Mouse (Mus musculus): ENCODE measurements around the gene Endog.
A peak's percentile ranks its signal among the peaks of the same experiment; 100 is the strongest.

Endog gene

DNA sequence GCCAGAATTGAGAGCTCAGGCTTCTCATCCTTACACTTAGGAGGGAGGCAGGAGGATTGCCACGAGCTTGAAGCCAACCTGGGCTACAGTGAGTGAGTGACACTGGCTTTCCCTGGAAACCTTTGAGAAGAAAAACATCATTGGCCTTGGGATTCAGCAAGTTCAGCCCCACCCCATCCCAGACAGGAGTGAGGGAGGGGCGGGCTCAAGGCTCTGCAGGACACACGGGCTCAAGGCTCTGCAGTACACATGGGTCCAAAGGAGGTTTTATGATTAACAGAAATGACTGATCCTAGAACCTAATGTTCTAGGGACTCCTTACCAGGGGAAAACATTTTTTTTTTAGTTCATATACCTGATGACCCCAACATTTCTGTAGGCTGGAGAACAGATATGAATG, 12.4 kb downstream of the Endog start:
- DNase-seq (ENCODE audit: low read depth, low spot score), result no peak
- Histone ChIP-seq H3K27me3 (ENCODE audit: control insufficient read depth, insufficient read depth, low read length, poor library complexity, severe bottlenecking) (no peaks in the 10 kb centered on the region), H3K36me3 (ENCODE audit: control insufficient read depth, insufficient read depth, low read length, poor library complexity, severe bottlenecking) (no peaks in the 10 kb centered on the region)

DNA sequence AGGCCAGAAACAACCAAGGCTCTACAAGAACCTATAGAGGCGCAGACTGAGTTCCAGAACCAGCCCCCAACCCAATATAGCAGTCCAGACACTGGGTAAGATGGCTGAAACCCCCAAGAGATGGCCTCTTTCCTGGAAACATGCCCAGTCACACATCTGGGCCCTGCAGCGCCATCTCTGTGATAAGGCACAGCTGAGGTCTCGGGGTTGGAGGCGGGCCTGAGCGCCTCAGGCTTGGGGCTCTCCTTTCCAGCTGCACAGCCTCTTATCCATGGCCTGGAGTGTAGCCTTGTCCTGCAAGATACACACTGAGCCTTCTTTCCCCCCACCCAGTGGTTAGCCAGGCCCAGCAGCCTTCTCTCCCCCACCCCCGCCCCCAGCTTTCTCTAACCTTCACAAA, 14.0 kb downstream of the Endog start:
- no peak for DNase-seq (ENCODE audit: low read depth, low spot score)
- no peaks in the 10 kb centered on the region for H3K36me3 ChIP-seq (ENCODE audit: control insufficient read depth, insufficient read depth, low read length, poor library complexity, severe bottlenecking)
- H3K27me3 ChIP-seq (ENCODE audit: control insufficient read depth, insufficient read depth, low read length, poor library complexity, severe bottlenecking), result no peaks in the 10 kb centered on the region

DNA sequence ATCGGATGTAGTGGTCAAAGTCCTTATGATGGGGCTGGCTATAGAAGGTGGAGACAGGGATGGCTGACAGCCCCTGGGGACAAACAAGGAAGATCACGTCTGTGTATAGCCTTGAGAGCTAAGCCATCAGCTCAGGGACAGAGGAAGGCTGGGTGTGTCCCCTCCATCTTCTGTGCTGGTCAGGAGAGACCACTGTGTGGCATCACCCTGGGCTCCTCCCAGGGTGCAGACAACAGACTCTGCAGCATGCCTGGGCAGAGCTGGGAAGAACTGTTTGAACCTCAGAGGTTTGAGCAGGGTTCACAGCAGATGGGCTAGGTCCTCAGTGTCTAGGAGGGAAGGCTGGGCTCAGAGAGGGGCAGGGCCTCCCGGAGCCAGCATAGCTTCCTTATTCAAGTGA, 14.4 kb downstream of the Endog start:
- Histone ChIP-seq H3K36me3 (ENCODE audit: control insufficient read depth, insufficient read depth, low read length, poor library complexity, severe bottlenecking) (no peaks in the 10 kb centered on the region), H3K27me3 (ENCODE audit: control insufficient read depth, insufficient read depth, low read length, poor library complexity, severe bottlenecking) (no peaks in the 10 kb centered on the region)
- DNase-seq (ENCODE audit: low read depth, low spot score), result no peak

DNA sequence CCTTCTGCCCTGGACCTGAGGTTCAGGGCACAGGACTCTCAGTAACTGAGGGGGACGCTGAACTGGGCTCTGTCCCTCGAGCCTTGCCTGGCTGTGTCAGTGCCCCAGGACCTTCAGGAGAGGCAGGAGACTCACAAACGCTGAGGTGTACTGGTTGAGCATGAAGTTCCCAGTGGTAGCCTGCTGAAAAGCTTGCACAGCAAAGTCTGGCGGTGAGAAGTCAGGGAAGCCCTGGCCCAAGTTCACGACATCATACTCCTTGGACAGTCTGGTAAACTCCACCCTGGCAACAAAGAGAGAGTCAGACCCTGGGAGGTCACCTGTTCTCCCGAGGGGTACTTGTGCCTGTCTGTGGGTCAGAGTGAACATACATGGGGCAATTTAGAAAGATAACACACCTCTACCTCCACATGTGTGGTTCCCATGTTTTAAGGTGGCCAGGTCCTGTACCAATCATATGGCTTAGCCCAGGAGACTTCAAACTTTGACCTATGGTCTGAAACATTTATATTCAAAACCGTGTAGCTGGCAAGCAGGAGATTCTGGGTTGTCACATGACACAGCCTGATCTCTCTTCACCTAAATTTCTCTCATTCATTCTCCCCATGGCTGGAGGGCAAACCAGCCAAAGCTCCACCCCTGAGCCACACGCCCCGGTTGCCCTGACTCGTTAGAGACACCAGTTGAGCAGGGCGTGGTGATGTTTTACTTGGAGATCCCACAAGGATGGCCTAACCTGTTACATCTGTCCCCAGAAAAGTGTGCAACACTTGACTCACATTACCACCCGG, 20.7 kb downstream of the Endog start:
- no peaks in the 10 kb centered on the region for H3K27me3 ChIP-seq (ENCODE audit: control insufficient read depth, insufficient read depth, low read length, poor library complexity, severe bottlenecking)
- H3K36me3 ChIP-seq (ENCODE audit: control insufficient read depth, insufficient read depth, low read length, poor library complexity, severe bottlenecking), result no peaks in the 10 kb centered on the region
- no peak for DNase-seq (ENCODE audit: low read depth, low spot score)

DNA sequence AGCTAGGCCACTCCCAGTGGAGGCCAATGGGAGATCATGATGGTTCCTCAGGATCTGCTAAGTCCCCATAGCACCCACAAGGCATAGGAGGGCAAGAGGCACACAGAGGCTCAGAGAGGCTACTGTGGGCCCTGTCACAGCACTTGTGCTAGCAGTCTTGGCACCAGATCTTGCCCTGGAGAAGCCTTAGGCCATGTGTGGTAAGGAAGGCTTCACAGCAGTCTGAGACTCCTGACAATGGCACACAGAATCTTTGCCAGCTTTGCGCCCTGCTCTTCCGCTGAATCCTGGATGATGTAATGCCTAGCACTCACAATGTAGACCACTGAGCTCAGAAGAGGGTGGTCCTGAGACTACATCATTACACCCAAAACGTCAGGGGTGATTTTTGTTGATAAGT, 23.4 kb downstream of the Endog start:
- DNase-seq (ENCODE audit: low read depth, low spot score), result no peak
- Histone ChIP-seq H3K36me3 (ENCODE audit: control insufficient read depth, insufficient read depth, low read length, poor library complexity, severe bottlenecking) (no peaks in the 10 kb centered on the region), H3K27me3 (ENCODE audit: control insufficient read depth, insufficient read depth, low read length, poor library complexity, severe bottlenecking) (no peaks in the 10 kb centered on the region)

DNA sequence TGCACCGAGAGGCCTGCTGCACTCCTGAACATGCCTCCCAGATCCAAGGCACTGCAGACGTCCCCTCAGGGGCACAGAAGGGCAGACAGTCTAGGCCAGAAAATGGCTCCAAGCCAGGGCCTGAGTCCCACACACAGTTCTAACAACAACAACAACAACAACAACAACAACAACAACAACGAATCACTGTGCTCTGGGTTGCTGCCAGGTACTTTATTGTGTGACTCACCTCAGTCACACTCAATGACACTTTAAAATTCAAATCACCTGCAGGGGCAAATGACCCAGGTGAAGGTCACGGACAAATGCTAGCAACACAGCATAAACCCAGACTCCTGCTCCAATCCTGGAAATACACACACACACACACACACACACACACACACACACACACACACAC, 26.7 kb downstream of the Endog start:
- Histone ChIP-seq H3K36me3 (ENCODE audit: control insufficient read depth, insufficient read depth, low read length, poor library complexity, severe bottlenecking) (no peaks in the 10 kb centered on the region), H3K27me3 (ENCODE audit: control insufficient read depth, insufficient read depth, low read length, poor library complexity, severe bottlenecking) (no peaks in the 10 kb centered on the region)
- DNase-seq (ENCODE audit: low read depth, low spot score), result no peak

DNA sequence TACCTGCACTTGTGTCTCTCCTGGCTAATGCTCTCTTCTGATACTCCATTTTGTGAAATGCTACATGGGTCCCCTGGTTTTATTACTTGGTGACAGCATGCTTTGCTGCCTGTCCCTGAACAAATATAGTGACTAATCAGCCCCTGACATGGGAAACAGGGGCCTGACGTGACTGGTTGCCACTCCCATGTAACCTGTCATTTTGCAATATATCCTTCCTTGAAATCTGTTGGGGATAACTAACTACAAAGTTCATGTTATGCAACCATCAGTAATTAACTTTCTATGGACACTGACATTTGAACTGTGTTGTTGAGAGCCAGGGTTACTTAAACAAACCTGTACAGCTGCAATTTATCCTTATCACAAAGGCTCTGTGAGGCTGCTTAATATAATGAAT, 28.7 kb downstream of the Endog start:
- H3K36me3 ChIP-seq (ENCODE audit: control insufficient read depth, insufficient read depth, low read length, poor library complexity, severe bottlenecking), result no peaks in the 10 kb centered on the region
- DNase-seq (ENCODE audit: low read depth, low spot score), result no peak
- H3K27me3 ChIP-seq (ENCODE audit: control insufficient read depth, insufficient read depth, low read length, poor library complexity, severe bottlenecking), result no peaks in the 10 kb centered on the region

DNA sequence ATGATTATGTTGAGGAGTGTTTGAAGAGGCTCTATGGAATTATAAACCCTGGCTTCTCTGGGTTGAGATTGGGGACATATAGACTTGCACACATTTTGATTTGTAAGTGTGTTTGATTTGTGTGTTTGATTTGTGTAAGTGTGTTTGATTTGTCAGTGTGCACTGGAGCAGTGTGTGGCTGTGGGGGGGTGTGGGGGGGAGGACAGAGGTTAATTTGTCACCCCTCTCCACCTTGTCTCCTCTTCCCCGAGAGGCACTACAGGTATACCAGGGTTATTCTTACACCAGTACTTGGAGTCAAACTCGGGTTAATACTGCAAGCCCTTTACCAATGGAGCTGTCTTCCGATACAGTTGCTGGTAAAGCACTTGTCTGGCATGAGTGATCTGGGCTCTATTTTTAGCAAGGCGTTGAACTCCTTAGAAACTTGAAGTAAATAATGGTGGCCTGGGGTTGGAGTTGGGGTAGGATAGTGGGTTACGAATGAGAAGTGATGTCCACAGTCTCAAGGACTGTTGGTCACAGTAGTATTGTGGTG, 29.2 kb downstream of the Endog start:
- DNase-seq (ENCODE audit: low read depth, low spot score), result no peak
- Histone ChIP-seq H3K27me3 (ENCODE audit: control insufficient read depth, insufficient read depth, low read length, poor library complexity, severe bottlenecking) (no peaks in the 10 kb centered on the region), H3K36me3 (ENCODE audit: control insufficient read depth, insufficient read depth, low read length, poor library complexity, severe bottlenecking) (no peaks in the 10 kb centered on the region)

DNA sequence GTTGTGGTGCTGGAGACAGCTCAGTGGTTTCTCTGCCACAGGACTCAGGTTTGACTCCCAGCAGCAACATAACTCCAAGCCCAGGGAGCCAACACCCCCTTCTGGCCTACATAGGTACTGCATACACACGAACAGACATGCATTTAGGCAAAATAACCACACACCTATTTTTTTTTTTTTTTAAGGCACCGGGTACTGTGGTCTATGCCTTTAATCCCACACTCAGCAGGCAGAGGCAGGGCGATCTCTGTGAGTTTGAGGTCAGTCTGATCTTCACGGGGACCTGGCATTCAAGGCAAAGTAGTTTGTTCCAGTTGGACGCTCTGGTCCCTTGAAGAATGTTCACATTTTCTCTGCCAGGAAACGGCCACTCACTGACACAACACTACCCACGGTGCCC, 32.1 kb downstream of the Endog start:
- H3K36me3 ChIP-seq (ENCODE audit: control insufficient read depth, insufficient read depth, low read length, poor library complexity, severe bottlenecking), result no peaks in the 10 kb centered on the region
- H3K27me3 ChIP-seq (ENCODE audit: control insufficient read depth, insufficient read depth, low read length, poor library complexity, severe bottlenecking), result no peaks in the 10 kb centered on the region
- peak; percentile 73 for DNase-seq (ENCODE audit: low read depth, low spot score)

DNA sequence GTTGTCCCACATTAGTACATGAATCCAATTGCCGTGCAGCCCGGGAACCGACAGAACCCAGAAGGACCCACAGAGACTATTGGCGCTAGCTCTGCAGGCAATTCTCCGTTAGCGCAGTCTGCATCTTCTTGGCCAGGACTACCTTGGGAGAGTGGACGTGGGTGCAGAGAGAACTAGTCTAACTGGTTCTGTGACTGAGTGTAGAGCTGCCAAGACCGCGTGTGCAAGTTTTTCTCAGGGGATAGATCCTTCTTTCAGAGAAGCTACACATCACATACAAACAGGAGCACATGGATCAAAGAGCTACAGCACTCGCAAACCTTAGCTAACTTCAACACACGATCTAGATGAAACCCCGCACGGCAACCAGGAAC, 33.9 kb downstream of the Endog start:
- Histone ChIP-seq H3K27me3 (ENCODE audit: control insufficient read depth, insufficient read depth, low read length, poor library complexity, severe bottlenecking) (no peaks in the 10 kb centered on the region), H3K36me3 (ENCODE audit: control insufficient read depth, insufficient read depth, low read length, poor library complexity, severe bottlenecking) (no peaks in the 10 kb centered on the region)
- DNase-seq (ENCODE audit: low read depth, low spot score), result no peak

DNA sequence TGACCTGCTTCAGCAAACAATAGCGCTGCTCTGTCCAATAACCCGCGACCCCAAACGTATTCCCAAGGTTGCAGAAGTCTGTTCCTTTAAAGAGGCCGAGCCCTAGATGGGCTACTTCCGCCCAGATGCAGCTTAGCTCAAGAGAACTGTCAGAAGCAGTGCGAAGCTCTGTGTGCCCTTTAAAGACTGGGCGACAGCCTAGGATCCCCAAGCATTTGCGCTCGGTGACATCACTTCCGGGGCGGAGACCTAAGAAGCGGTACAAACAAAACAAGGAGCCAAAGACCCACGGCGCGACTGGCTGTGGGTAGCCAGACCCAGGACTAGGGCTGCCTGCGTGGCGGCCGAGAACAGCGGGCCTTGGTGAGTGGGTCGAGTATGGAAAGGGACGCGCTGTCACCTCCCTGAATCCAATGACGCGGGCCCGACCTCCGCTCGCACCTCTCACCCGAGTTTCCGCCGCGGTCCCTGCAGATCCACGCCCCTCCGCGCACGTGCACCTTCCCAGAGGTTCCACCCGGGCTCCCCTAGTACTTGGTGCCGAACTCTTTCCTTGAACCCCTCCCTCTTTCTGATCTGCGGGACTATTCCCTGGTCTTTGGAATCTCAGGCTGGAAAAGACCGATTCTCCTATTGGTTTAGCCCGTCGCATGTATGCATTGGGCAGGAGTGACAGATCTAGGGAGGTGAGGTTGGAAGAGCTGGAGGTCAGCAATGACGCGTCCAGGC, 34.5 kb downstream of the Endog start, which contains the start of gene Kyat1:
Kyat1 (minus strand) TSS at position 219 of the 729 bp plus-strand sequence.
- Histone ChIP-seq H3K27me3 (ENCODE audit: control insufficient read depth, insufficient read depth, low read length, poor library complexity, severe bottlenecking) (no peaks in the 10 kb centered on the region), H3K36me3 (ENCODE audit: control insufficient read depth, insufficient read depth, low read length, poor library complexity, severe bottlenecking) (no peaks in the 10 kb centered on the region)
- peak; percentile 97 for DNase-seq (ENCODE audit: low read depth, low spot score)

DNA sequence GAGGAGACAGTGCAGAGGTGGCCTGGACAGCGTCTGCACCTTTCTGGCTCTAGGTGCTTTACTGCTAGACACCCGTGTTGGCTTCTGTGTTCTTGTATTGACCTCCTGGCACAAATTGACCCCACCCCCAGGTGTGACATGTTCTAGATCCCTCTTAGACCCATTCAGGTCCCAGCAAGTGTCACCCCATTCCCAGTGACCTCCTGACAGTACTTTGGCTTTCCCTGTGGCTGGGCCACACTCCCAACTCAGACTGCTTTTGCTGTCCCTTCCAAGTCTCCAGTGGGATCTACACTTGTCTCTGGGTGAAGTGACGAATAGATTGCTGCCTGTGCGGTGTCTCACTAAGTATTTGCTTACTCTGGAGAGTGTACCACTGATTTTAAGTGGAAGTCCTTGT, 36.1 kb downstream of the Endog start:
- H3K27me3 ChIP-seq (ENCODE audit: control insufficient read depth, insufficient read depth, low read length, poor library complexity, severe bottlenecking), result no peaks in the 10 kb centered on the region
- no peak for DNase-seq (ENCODE audit: low read depth, low spot score)
- H3K36me3 ChIP-seq (ENCODE audit: control insufficient read depth, insufficient read depth, low read length, poor library complexity, severe bottlenecking), result no peaks in the 10 kb centered on the region

DNA sequence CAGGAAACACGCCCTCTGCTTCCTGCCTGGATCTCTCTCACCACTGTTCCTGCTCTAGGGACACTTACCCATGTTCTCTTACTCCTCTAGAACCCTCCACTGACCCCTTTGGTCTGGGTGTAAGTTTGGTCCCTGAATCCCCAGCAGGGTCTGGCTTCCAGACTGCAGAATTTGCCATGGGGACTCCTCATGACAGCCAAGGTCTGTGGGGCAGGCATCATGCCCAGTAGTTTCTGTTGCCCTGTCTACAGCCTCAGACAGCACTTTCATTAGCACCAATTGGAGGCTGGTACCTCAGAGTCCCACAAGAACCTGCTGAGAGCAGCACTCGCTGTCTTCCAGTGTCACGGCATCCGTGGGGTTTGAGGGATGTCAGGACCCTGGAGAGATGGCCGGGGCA, 36.6 kb downstream of the Endog start:
- Histone ChIP-seq H3K27me3 (ENCODE audit: control insufficient read depth, insufficient read depth, low read length, poor library complexity, severe bottlenecking) (no peaks in the 10 kb centered on the region), H3K36me3 (ENCODE audit: control insufficient read depth, insufficient read depth, low read length, poor library complexity, severe bottlenecking) (no peaks in the 10 kb centered on the region)
- no peak for DNase-seq (ENCODE audit: low read depth, low spot score)

DNA sequence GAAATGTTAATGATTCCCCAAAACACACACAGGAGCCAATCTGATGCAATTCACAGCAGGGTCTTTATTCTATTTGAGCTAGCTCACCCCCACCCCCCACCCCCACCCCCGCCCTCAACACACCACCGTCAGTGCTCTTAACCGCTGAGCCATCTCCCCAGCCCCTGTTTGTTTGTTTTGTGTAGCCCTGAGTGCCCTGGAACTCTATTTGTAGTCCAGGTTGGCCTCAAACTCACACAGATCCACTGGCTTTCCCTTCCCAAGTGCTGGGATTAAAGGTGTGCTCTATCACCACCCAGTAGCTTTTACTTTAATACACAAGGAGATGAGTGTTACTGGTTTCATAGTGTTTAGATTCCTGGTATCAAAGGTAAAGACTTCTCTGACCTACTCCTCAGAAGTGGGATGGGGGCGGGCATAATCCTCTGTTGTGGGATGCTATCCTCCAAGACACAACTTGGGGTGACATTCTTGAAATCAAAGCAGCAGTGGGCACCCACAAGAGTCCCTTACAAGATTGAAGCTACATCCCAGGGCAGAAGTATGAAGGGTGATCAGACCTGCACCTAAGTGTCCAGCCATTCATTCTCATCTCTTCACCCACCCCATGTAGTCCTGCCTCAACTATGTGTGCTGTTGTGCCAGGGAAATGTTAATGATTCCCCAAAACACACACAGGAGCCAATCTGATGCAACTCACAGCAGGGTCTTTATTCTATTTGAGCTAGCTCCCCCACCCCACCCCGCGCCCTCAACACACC, 40.3 kb downstream of the Endog start:
- DNase-seq (ENCODE audit: low read depth, low spot score), result no peak
- Histone ChIP-seq H3K36me3 (ENCODE audit: control insufficient read depth, insufficient read depth, low read length, poor library complexity, severe bottlenecking) (no peaks in the 10 kb centered on the region), H3K27me3 (ENCODE audit: control insufficient read depth, insufficient read depth, low read length, poor library complexity, severe bottlenecking) (no peaks in the 10 kb centered on the region)

DNA sequence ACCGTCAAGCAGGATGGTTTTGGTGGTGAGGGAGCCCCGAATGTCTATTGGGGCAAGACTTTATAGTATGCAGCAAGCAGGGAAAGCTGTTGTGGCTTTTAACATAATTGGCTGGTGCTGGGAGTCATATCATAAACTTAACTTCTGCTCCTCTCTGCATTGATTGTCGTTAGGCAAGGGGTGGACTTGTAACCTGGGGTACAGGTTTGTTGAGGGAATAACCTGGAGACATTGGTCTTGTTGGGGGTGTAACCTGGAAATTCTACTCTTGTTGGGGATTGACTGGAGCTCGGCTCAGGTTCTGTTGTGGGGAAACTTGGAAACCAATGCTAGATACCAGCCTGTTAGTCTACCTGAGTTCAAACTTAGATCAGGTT, 40.9 kb downstream of the Endog start:
- no peak for DNase-seq (ENCODE audit: low read depth, low spot score)
- Histone ChIP-seq H3K36me3 (ENCODE audit: control insufficient read depth, insufficient read depth, low read length, poor library complexity, severe bottlenecking) (no peaks in the 10 kb centered on the region), H3K27me3 (ENCODE audit: control insufficient read depth, insufficient read depth, low read length, poor library complexity, severe bottlenecking) (no peaks in the 10 kb centered on the region)

Data from splenic B cell, adult 2 months (primary cell).